Mouse (Mus musculus) sigmoid colon, adult 10 weeks (tissue): ENCODE data around the gene B4galnt1. TPM values are rescaled to one million over a fixed set of nuclear protein-coding genes. Genes with fewer than 3 reads are reported as not detected.

Source experiments
- polyA plus RNA-seq: library from polyadenylated mRNA; stranded (reverse); fragments of 350-450 nt; fragmentation: Illumina TruSeq; extraction: RNeasy Lipid Tissue Mini Kit (QIAGEN cat#74804); gene quantifications from one replicate; pipeline ENCODE4 v1.2.3, GENCODE M21; 2014; ENCODE audit warnings: low read depth, low replicate concordance

Gene B4galnt1
- polyA plus RNA-seq, result 3.1 TPM

DNA sequence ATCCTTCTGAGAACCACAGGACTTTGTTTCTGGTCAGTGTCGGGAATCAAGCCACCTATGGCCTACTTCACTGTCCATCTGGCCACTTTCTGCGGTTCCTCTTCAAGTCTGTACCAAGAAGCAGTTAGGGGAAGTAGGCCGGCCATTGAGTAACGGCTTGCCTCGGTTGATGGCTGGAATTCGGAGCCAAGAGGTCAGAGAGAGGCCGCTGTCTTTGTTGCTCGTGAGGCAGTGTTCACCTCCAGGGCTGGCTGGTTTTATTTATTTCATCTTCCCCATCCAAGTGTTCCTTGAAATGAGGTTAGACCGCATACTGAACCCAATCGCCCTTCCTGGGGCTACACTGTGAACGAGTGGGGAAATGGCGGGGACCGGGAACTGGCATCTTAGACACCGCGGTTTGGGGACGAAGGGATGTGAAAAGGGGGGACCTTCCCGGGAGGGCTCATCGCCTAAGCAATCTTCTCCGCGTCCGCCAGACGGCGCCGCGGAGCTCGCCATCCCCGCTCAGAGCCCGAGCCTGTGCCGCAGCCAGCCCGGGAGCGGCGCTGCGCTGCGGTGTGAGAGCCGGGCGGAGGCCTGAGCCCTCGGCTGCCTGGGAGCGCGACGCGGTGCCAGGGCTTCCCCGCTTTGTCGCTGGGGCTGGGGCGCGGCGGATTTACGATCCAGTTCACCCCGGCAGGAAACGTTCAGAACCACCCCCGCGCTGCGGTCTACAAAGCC lies at the start of gene B4galnt1:
Gene B4galnt1, plus strand, starts transcription at position 595 of the 723 bp plus-strand sequence.

DNA sequence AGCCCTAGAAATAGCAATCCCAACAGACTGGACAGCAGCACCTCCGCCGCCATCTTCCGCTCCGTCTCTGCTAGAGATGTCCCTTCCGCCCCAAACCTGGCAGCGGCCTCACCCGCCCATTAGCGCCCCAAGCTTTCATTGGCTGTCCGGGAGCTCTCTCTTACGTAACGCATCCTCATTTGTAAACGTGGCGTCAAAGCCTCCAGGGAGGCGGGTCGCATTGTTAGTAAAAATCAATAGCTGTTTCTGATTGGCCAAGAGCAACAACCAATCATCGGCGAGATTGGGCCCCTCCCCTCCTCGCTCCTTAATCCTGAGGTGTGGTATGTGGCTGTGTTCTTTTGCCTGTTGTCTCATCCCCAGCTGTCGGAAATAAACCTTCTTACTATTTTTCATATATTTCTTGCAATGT lies 44.0 kb upstream of the B4galnt1 start, which contains the start of gene Os9:
Gene Os9, minus strand, starts transcription at position 66 of the 412 bp plus-strand sequence.

DNA sequence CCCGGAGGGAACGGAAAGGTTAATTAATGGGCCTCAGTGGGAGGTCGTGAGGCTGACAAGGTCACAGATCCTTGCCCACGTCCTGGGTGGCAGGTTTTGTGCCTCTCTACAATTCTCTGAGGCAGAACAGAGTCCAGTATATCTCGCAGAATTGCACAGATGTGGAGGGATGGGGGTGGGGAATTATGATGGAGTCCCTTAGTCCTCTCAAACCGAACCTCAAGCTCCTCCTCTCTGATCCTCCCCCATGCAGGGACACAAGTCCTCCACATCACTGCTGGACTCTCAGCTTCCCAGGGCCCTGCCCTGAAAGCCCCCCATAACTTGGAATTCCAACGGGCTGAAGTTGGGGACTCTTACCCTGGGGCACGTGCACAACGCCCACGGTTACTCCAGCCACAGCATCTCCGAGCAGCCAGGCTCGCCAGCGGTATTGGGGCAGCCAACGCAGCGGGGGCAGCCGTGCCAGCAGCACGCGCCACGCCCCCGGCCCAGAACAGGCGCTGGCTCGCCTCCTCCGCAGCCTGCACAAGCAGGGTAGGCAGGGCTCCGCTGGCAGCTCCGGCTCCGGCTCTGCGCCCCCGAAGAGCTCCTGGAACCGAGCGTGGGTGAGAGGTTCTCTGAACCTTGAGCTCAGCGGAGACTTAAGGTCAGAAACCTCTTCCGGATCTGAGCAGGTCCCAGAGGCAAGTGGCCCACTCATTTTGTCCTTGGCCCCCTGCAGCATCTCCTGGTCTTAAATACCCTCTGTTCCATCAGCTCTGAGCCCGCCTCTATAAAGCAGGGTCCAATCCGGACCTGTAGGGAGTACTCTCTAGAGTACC lies 15.1 kb downstream of the B4galnt1 start, which contains the start of gene Slc26a10:
Gene Slc26a10, minus strand, starts transcription at position 775 of the 824 bp plus-strand sequence.

DNA sequence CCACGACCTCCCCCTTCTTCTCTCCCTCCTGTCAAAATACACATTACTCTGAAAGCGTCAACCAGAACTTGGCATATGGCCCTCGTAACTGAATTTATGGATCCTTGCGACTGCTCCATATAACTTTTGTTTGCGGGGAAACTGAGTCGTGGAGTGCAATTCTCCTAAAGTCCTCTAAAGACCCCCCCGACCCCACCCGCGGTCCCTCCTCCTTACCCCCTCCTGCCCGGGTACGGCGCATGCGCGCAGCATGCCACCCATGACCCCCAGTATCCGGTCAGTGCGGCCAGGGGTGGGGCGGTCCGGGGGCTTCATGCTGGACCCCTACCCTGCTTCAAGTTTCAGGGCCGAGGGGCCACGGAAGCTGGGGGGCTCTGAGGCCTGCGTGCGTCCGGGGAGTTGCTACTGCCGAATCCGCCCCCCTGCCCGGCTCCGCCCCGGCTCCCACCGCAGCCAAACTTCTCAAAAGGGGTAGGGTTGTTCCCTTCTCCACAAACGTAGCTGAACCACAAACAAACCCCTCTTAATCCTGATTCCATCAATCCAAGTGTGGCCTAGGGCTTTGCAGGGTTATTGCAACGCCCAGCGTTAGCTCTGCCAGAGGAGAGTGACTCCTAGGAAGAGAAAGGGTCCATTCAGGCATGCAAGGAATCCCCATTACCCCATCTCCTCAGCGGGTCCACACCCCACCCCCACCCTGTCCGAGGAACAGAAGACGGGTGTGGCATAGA lies 24.8 kb downstream of the B4galnt1 start, which contains the start of gene Arhgef25:
Gene Arhgef25, minus strand, starts transcription at position 433 of the 731 bp plus-strand sequence.

DNA sequence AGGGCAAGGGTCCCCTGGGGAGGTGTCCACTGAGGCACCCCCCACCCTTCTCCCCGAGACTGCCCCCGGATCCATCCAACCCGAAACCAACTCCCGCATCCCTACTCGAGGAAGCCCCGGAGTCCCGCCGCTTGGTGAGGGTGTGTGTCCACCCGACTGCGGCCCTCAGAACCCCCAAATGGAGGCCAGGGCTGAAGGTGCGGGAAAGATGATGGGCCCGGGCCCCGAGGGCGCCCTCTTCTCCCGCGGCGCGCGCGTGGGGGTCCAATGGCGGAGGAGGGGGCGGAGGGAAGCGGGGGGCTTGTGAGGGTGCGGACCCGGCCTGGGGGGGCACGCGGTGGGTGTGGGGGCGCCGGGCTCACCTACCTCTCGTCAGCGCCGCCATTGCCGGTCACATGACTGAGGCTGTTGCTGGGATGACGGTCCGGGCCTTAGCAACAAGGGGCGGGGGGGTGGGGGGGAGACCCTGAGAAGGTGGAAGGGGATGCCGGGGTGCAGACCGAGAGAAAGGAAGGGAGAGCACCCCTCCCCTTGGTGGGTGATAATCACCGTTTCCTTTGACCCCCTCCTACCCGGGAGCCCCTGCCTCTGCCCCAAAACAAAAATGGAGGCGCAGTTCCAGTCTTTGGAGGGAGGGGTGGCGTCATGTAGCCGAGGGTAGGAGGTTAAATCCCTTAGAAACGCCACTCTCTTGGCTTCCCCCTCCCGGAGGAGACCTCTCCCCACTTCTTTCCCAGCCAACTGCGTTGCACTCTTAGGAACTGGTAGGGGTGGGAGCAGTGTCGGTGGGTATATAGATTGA lies 30.5 kb downstream of the B4galnt1 start, which contains the start of gene Dtx3:
Gene Dtx3, minus strand, starts transcription at position 401 of the 802 bp plus-strand sequence.

DNA sequence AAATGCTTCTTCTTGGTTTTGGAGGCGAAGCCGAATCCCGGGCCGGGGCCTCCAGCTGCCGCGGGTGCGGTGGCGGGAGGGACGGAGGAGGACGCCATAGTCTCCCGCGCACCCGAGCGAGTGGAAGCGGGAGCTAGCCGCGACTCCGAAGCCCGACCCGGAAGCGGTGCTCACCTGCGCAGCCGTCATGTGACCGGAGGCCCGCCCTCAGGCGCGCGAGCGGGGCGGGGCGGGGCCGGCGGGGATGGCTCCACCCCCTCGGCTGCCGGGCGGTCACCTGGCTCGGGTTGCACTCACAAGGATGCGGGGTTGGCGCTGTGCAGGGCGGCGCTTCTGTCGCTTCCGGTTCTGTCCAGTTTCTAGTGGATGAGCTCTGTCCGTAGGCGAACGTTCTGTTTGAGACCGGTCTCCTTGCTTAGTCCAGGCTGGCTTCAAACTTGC lies 46.4 kb downstream of the B4galnt1 start, which contains the start of gene Pip4k2c:
Gene Pip4k2c, minus strand, starts transcription at position 172 of the 441 bp plus-strand sequence.

Other genes with a start within 250 kb of the B4galnt1 start
- gene Ctdsp2, start 186.5 kb upstream of the B4galnt1 start, polyA plus RNA-seq, result 52.7 TPM
- gene Avil, start 164.5 kb upstream of the B4galnt1 start, polyA plus RNA-seq, result 0.35 TPM
- gene Tsfm, start 134.4 kb upstream of the B4galnt1 start, polyA plus RNA-seq, result 6.5 TPM
- 4.2 TPM for gene Mettl1, start 123.8 kb upstream of the B4galnt1 start, polyA plus RNA-seq
- gene Eef1akmt3, start 123.7 kb upstream of the B4galnt1 start, polyA plus RNA-seq, result 1.1 TPM
- gene Cyp27b1, start 117.0 kb upstream of the B4galnt1 start, polyA plus RNA-seq, result not detected
- gene March9, start 105.0 kb upstream of the B4galnt1 start, polyA plus RNA-seq, result 1.4 TPM
- 15.3 TPM for gene Cdk4, start 101.7 kb upstream of the B4galnt1 start, polyA plus RNA-seq
- 45.5 TPM for gene Tspan31, start 95.0 kb upstream of the B4galnt1 start, polyA plus RNA-seq
- gene Agap2, start 89.9 kb upstream of the B4galnt1 start, polyA plus RNA-seq, result 0.25 TPM
- gene Os9, start 44.1 kb upstream of the B4galnt1 start, polyA plus RNA-seq, result 10.3 TPM
- not detected for gene Slc26a10, start 15.4 kb downstream of the B4galnt1 start, polyA plus RNA-seq
- 8.2 TPM for gene Arhgef25, start 24.9 kb downstream of the B4galnt1 start, polyA plus RNA-seq
- 3.4 TPM for gene Dtx3, start 30.5 kb downstream of the B4galnt1 start, polyA plus RNA-seq
- gene Pip4k2c, start 46.4 kb downstream of the B4galnt1 start, polyA plus RNA-seq, result 23.3 TPM
- 2.3 TPM for gene Kif5a, start 98.1 kb downstream of the B4galnt1 start, polyA plus RNA-seq
- 26.7 TPM for gene Dctn2, start 101.1 kb downstream of the B4galnt1 start, polyA plus RNA-seq
- gene Mbd6, start 123.8 kb downstream of the B4galnt1 start, polyA plus RNA-seq, result 3.3 TPM
- 5.4 TPM for gene Mars, start 146.6 kb downstream of the B4galnt1 start, polyA plus RNA-seq
- gene Arhgap9, start 156.7 kb downstream of the B4galnt1 start, polyA plus RNA-seq, result 0.41 TPM
- 0.38 TPM for gene Gli1, start 176.7 kb downstream of the B4galnt1 start, polyA plus RNA-seq
- gene Inhbe, start 189.2 kb downstream of the B4galnt1 start, polyA plus RNA-seq, result not detected
- not detected for gene Inhbc, start 205.2 kb downstream of the B4galnt1 start, polyA plus RNA-seq
- 192 TPM for gene R3hdm2, start 215.1 kb downstream of the B4galnt1 start, polyA plus RNA-seq